Mouse (Mus musculus) liver, adult 2 months (tissue): Measurements from ENCODE around the gene Igfals. TPM values are rescaled to one million over a fixed set of nuclear protein-coding genes. Genes with fewer than 3 reads are reported as not detected.

Source experiments
- DNase-seq: peaks from one replicate; pipeline ENCODE4 v3.0.0-alpha.2; 2011; ENCODE audit warnings: low read depth, low spot score; ENCODE audit errors: extremely low read depth
- H3K27ac ChIP-seq: fragments of 200-500 bp; replicated peaks from 2 replicates; pipeline ENCODE4 v1.5.1; 2012; ENCODE audit warnings: low read depth, mild to moderate bottlenecking, control low read depth, inconsistent platforms, low read length; ENCODE audit not compliant: insufficient read depth
- H3K27me3 ChIP-seq: fragments of 200-500 bp; 2 replicates; pipeline ENCODE4 v1.6.1; 2012; ENCODE audit warnings: mild to moderate bottlenecking, moderate library complexity, low read length, inconsistent platforms; ENCODE audit not compliant: control insufficient read depth, insufficient read depth
- H3K36me3 ChIP-seq: fragments of 200-500 bp; 2 replicates; pipeline ENCODE4 v1.6.1; 2012; ENCODE audit warnings: low read length, inconsistent platforms; ENCODE audit not compliant: control insufficient read depth, insufficient read depth
- H3K4me1 ChIP-seq: fragments of 200-500 bp; 2 replicates; pipeline ENCODE4 v1.6.1; 2011; ENCODE audit warnings: low read length; ENCODE audit not compliant: control insufficient read depth, insufficient read depth
- H3K4me3 ChIP-seq: fragments of 200-500 bp; 2 replicates; pipeline ENCODE4 v1.5.1; 2011; ENCODE audit warnings: low read depth, mild to moderate bottlenecking, control low read depth, low read length, moderate library complexity; ENCODE audit not compliant: insufficient read depth
- H3K79me2 ChIP-seq: fragments of 200-500 bp; 2 replicates; pipeline ENCODE4 v1.6.1; 2012; ENCODE audit warnings: inconsistent platforms, mild to moderate bottlenecking, low read length, moderate library complexity; ENCODE audit not compliant: control insufficient read depth, insufficient read depth
- H3K9ac ChIP-seq: fragments of 200-500 bp; 2 replicates; pipeline ENCODE4 v1.6.1; 2012; ENCODE audit warnings: low read depth, mild to moderate bottlenecking, control low read depth, inconsistent platforms, low read length
- CTCF ChIP-seq: fragments of 200-500 bp; IDR thresholded peaks from 2 replicates; pipeline ENCODE4 v1.5.1; 2011; ENCODE audit warnings: low read depth, low read length, control low read depth
- POLR2A ChIP-seq: fragments of 200-500 bp; IDR thresholded peaks from 2 replicates; pipeline ENCODE4 v1.6.1; 2011; ENCODE audit warnings: low read length, control low read depth; ENCODE audit not compliant: insufficient read depth; ENCODE audit errors: extremely low read depth
- WGBS: fragments of 180-500 bp; shearing (Covaris S2); methylation state at CpG from one replicate; pipeline ENCODE4 v1.1.7; 2018; 5-methylcytosine and 5-hydroxymethylcytosine counted together
- polyA plus RNA-seq: library from polyadenylated mRNA; depleted of rRNA; stranded (reverse); fragments of >200 nt; gene quantifications from 2 replicates; pipeline ENCODE4 v1.2.3, GENCODE M21; 2012
- total RNA-seq: library from RNA; depleted of rRNA; stranded (reverse); fragments of >200 nt; gene quantifications from 2 replicates; pipeline ENCODE4 v1.2.3, GENCODE M21; 2014

Gene Igfals
- total and polyA plus RNA-seq, 2 experiments: 112 to 369 TPM

DNA sequence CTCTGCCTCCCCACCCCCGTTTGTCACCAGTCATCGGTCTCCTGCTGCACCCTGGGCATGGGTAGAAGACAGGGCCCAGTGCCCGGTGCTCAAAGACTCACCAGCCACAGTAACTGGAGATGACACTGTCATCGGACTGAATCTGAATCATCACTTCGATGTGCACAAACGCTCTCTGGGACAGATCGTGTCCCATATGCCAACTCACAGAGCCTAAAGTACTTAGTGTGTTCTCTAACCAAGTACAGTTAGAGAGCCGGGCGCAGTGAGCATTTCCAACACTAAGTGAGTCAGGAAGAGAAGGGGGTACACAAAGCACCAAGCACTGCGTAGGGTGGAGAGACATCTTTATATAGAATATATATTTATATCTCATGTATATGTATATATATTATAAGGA, 2.1 kb downstream of the Igfals start:
- DNase-seq: no peak
- Histone ChIP-seq H3K9ac (no peak overlapping the region), H3K4me1 (peaks cover 6% of the 10 kb centered on the region; the same call in 1 of the 2 replicates), H3K27ac (no peak overlapping the region), H3K36me3 (peaks cover 27% of the 10 kb centered on the region), H3K79me2 (no peaks in the 10 kb centered on the region), H3K27me3 (no peaks in the 10 kb centered on the region), H3K4me3 (no peak overlapping the region)
- TF ChIP-seq CTCF (no peak), POLR2A (no peak)
- WGBS: 87% methylated on average over 10 of the region's 10 CpGs

DNA sequence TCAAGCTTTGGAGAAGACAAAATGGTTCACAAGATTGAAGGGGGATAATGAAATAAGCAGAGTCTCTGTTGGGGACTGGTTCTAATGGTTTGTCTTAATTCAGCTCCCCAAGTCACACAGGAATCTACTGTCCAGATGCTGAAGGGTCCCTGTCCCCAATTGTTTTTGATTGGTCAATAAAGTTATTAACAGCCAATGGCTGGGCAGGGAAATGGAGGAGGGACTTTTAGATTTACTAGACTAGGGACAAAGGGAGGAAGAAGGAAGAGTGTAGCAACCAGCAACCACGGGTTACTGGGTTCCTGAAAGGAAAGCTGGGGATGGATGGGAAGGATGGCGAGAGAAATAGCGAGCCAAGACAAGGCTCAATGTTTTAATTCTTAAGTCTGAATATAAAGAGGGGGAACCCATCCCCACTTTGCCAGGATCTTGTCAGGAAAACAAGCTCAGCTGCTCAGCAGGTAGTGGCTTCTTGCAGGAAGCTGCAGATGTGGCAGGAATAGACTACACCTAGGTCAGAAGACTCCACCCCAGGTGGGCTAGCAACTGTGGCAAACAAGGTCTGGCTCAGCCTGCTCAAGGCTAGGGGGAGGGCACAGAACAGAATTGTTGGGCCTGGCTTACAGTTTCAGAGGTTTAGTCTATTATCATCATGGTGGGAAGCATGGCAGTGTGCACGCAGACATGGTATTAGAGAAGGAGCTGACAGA, 8.1 kb downstream of the Igfals start:
- 84% methylated on average over 4 of the region's 4 CpGs for WGBS
- no peaks in the 10 kb centered on the region for H3K36me3 ChIP-seq
- no peak overlapping the region for H3K4me3 ChIP-seq

DNA sequence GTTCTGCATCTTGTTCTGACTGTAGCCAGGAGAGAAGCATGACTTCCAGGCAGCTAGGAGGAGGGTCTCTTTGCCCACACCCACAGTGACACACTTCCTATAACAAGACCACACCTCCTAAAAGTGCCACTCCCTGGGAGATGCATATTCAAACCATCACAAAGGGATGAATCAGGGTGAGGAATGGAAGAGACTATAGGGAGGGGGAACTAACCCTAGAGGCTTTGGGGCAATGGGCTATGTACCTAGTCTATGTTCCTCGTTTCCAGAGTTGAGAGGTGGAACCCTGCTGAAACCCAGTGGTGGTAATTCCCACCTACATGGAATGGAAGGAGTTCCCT, 8.6 kb downstream of the Igfals start:
- Histone ChIP-seq H3K27ac (no peak overlapping the region), H3K36me3 (no peaks in the 10 kb centered on the region), H3K4me3 (no peak overlapping the region), H3K79me2 (peaks cover 6% of the 10 kb centered on the region), H3K9ac (no peak overlapping the region), H3K27me3 (no peaks in the 10 kb centered on the region), H3K4me1 (peaks cover 22% of the 10 kb centered on the region)
- 77% methylated on average over 1 of the region's 1 CpGs for WGBS
- no peak for DNase-seq
- TF ChIP-seq CTCF: no peak
- TF ChIP-seq POLR2A: no peak

More for the DNA sequence above, 8.1 kb downstream of the Igfals start:
- H3K4me1 ChIP-seq: peaks cover 24% of the 10 kb centered on the region
- TF ChIP-seq CTCF (no peak), POLR2A (no peak)
- DNase-seq: no peak
- no peaks in the 10 kb centered on the region for H3K27me3 ChIP-seq
- no peak overlapping the region for H3K9ac ChIP-seq
- peaks cover under 1% of the 10 kb centered on the region; the same call in 1 of the 2 replicates for H3K79me2 ChIP-seq
- H3K27ac ChIP-seq: no peak overlapping the region

DNA sequence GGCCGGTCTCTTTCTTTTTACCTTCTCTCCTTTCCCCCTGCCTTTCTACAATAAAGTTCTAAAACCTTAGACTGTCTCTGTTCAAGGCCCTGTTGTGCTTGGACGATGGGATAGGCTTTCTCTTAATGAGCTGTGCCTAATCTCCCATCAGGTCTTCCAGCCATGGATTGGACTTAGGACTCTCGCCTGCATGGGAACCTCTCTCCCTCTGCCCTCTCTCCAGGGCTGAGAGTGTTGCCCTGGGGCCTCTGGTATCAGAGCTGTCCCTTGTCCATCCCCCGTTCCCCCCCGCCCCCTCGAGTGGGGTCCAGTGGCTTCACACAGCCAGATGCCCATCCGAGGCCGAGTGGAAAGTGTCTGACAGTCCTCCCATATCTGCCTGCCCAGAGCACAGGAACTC, 9.2 kb downstream of the Igfals start:
- 53% methylated on average over 8 of the region's 8 CpGs for WGBS
- DNase-seq: peak; percentile 62

DNA sequence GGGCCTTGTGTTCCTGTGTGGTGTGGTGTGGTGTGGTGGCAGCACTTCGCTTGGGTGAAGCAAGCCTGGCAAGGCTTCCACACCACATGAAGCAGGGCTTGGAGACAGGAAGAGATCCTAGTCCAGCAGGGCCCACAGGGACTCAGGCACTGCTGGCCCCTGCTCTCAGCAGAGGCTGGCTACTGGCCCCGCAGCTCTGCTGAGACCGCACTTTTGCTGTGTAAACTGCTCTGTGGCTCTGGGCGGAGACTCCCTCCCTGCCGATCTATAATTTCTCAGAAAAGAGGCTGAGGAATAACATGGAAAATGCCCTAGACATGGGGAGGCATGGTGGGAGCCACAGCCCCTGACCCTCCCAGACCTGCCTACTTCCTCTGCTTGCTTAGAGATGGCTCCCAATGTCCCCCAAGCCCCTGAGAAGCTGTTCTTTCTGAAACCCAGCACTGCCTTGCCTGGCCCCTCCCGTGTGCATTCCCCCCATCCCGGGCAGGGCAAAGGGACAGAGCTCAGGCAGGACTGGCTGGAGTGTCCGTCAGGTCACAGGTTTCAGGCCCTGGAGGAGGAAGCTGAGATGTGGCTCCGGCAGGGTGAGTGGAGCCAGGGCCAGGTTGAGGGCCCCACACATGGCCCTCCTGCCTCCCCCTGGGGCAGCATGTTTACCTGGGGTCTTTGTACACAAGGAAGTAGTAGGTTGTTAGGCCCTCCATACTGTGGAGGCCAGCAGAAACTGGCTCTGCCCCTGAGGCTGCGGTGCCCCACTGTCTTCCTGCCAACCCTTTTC, 11.7 kb downstream of the Igfals start:
- peak overlapping the region; percentile 99 for H3K27ac ChIP-seq
- H3K27me3 ChIP-seq: no peaks in the 10 kb centered on the region
- peaks cover 34% of the 10 kb centered on the region for H3K79me2 ChIP-seq
- no peak; the same call in 1 of the 2 replicates for TF ChIP-seq CTCF
- TF ChIP-seq POLR2A: peak; percentile 62; the same call in 1 of the 2 replicates
- peaks cover 2% of the 10 kb centered on the region; the same call in 1 of the 2 replicates for H3K36me3 ChIP-seq
- 10% methylated on average over 10 of the region's 10 CpGs for WGBS
- H3K4me1 ChIP-seq: peaks cover 46% of the 10 kb centered on the region
- peak overlapping the region; percentile 74 for H3K4me3 ChIP-seq
- peak; percentile 90 for DNase-seq
- H3K9ac ChIP-seq: peak overlapping the region; percentile 83

More for the DNA sequence above, 9.2 kb downstream of the Igfals start:
- H3K4me1 ChIP-seq: peaks cover 24% of the 10 kb centered on the region
- H3K4me3 ChIP-seq: no peak overlapping the region
- H3K27me3 ChIP-seq: no peaks in the 10 kb centered on the region
- H3K9ac ChIP-seq: no peak overlapping the region
- TF ChIP-seq POLR2A: no peak
- H3K27ac ChIP-seq: no peak overlapping the region
- peaks cover 12% of the 10 kb centered on the region for H3K79me2 ChIP-seq
- no peaks in the 10 kb centered on the region for H3K36me3 ChIP-seq

DNA sequence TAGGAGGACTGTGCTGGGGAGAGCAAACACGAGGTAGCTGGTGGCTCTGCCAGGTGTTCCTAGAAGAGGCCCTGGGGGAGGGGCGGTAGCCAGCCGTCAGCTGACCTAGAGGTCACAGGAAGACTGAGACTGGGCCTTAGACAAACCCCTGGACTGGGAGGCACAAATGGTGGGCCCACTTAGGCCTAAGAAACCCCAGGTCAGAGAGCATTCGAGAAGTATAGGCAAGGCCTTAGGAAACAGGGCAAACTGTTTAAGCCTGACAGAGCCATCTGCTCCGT, 12.3 kb downstream of the Igfals start:
- Histone ChIP-seq H3K9ac (peak overlapping the region; percentile 77), H3K27ac (peak overlapping the region; percentile 91), H3K36me3 (peaks cover 2% of the 10 kb centered on the region; the same call in 1 of the 2 replicates), H3K79me2 (peaks cover 34% of the 10 kb centered on the region), H3K27me3 (no peaks in the 10 kb centered on the region), H3K4me3 (peak overlapping the region; percentile 74), H3K4me1 (peaks cover 47% of the 10 kb centered on the region)
- peak; percentile 97 for DNase-seq
- no peak for TF ChIP-seq POLR2A
- TF ChIP-seq CTCF: no peak
- WGBS: 12% methylated on average over 5 of the region's 5 CpGs
